Comparison of ENCODE assay signal across 9 mouse cellular contexts in the genomic region with DNA sequence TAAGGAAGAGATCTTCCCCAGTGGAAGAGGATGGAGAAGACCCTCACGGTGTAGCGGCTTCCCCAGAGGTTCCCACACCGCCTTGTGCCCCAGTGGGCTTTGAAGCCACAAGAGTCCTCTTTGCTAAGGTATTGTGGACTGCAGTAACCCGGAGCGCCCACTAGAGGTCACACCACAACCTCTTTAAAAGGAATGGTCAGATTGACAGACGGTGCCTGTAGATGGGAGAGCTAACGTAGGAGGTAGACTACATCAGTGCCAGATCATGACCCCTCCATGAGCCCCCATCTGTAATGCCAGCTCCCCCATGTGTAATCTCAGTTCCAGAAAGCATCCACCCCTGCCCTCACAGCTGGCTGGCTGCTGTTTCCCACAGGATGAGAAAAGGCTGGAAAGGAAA. TPM values are rescaled to one million over a fixed set of nuclear protein-coding genes. Genes with fewer than 3 reads are reported as not detected.
A peak's percentile ranks its signal among the peaks of the same experiment; 100 is the strongest.
DNase-seq lines count a peak whose midpoint lies in the region; ATAC-seq lines count a peak whose summit lies in the region.
"Had no signal": no experiment of that assay in that cellular context is flagged by ENCODE, and none has a peak within 500 bp of the region (broad histone marks: within the 10 kb centered on the region; RNA-seq: fewer than 3 reads in every experiment).

No protein-coding gene starts in this region.

- DNase-seq in kidney, adult 11 months = peak; percentile 59
- DNase-seq in cerebellum, adult 8-10 months = peak; percentile 74
- DNase-seq in gastrocnemius, adult 18-20 months (ENCODE audit: low spot score) = peak; percentile 75
- DNase-seq in left cerebral cortex, postnatal 14 days (ENCODE audit: low spot score in 2 of 2) = peak; percentile 75 to 86
- peak; percentile 91 for DNase-seq in midbrain, embryonic 14.5 days
- DNase-seq in spleen, postnatal 36 days (ENCODE audit: low spot score in 2 of 2) = peak; percentile 45 to 66

- no peak overlapping the region for H3K9ac ChIP-seq in kidney, embryonic 15.5 days
- H3K9ac ChIP-seq in intestine, embryonic 15.5 days = no peak overlapping the region
- no peak overlapping the region for H3K9ac ChIP-seq in midbrain, embryonic 14.5 days (replicated peaks; ENCODE audit: low read length)
- H3K9ac ChIP-seq: neural tube, embryonic 12.5 days had no signal

- ATAC-seq in kidney, embryonic 15.5 days (replicated peaks; ENCODE audit: low FRiP score) = no peak
- peak; percentile 47; the same call in 1 of the 2 replicates for ATAC-seq in intestine, embryonic 15.5 days
- ATAC-seq in midbrain, embryonic 14.5 days (ENCODE audit: low FRiP score, low TSS enrichment) = no peak; the same call in 1 of the 2 replicates

- H3K4me2 ChIP-seq in kidney, embryonic 15.5 days = no peak overlapping the region
- no peak overlapping the region for H3K4me2 ChIP-seq in intestine, embryonic 15.5 days (replicated peaks)
- no peak overlapping the region for H3K4me2 ChIP-seq in midbrain, embryonic 14.5 days (ENCODE audit: low read length)
- H3K4me2 ChIP-seq: neural tube, embryonic 12.5 days had no signal

- H3K4me1 ChIP-seq in kidney, embryonic 15.5 days = no peaks in the 10 kb centered on the region
- H3K4me1 ChIP-seq in intestine, embryonic 15.5 days (replicated peaks) = 0 out of 2 replicates have a peak, but pooled peaks cover 3% of the 10 kb centered on the region
- H3K4me1 ChIP-seq in midbrain, embryonic 14.5 days (ENCODE audit: control insufficient read depth, insufficient read depth, low read length) = no peaks in the 10 kb centered on the region
- H3K4me1 ChIP-seq: neural tube, embryonic 12.5 days had no signal

- 14% methylated on average over 7 of the region's 7 CpGs for WGBS in kidney, embryonic 15.5 days
- 9% methylated on average over 7 of the region's 7 CpGs for WGBS in intestine, embryonic 15.5 days
- 4% methylated on average over 7 of the region's 7 CpGs for WGBS in midbrain, embryonic 14.5 days

- intact Hi-C loops in left cerebral cortex, postnatal 14 days (cut with DNase I) = loop anchor here (1.0 kb wide), 1 partner anchor 53 kb away; no protein-coding TSS in a partner anchor

- H3K36me3 ChIP-seq in kidney, embryonic 15.5 days = peaks cover 20% of the 10 kb centered on the region
- H3K36me3 ChIP-seq in intestine, embryonic 15.5 days = peaks cover 9% of the 10 kb centered on the region; the same call in 1 of the 2 replicates
- peaks cover 27% of the 10 kb centered on the region for H3K36me3 ChIP-seq in midbrain, embryonic 14.5 days (ENCODE audit: control insufficient read depth, insufficient read depth, low read length)

- peaks cover 3% of the 10 kb centered on the region; the same call in 1 of the 2 replicates for H3K27me3 ChIP-seq in kidney, embryonic 15.5 days
- H3K27me3 ChIP-seq in intestine, embryonic 15.5 days (replicated peaks) = no peaks in the 10 kb centered on the region
- H3K27me3 ChIP-seq in midbrain, embryonic 14.5 days (ENCODE audit: control insufficient read depth, insufficient read depth, low read length) = no peaks in the 10 kb centered on the region
- H3K27me3 ChIP-seq: neural tube, embryonic 12.5 days had no signal

- no peak overlapping the region for H3K27ac ChIP-seq in kidney, embryonic 15.5 days
- no peak overlapping the region for H3K27ac ChIP-seq in intestine, embryonic 15.5 days
- no peak overlapping the region for H3K27ac ChIP-seq in midbrain, embryonic 14.5 days (replicated peaks; ENCODE audit: low read depth, low read length)
- H3K27ac ChIP-seq: neural tube, embryonic 12.5 days had no signal

- no peak overlapping the region for H3K4me3 ChIP-seq in kidney, embryonic 15.5 days (replicated peaks)
- H3K4me3 ChIP-seq in intestine, embryonic 15.5 days (replicated peaks) = no peak overlapping the region
- no peak overlapping the region for H3K4me3 ChIP-seq in midbrain, embryonic 14.5 days (replicated peaks; ENCODE audit: low read depth, low read length)
- H3K4me3 ChIP-seq: neural tube, embryonic 12.5 days had no signal

- no peaks in the 10 kb centered on the region for H3K9me3 ChIP-seq in kidney, embryonic 15.5 days (replicated peaks)
- H3K9me3 ChIP-seq in intestine, embryonic 15.5 days = no peaks in the 10 kb centered on the region
- H3K9me3 ChIP-seq in midbrain, embryonic 14.5 days (ENCODE audit: control insufficient read depth, low read length) = no peaks in the 10 kb centered on the region
- H3K9me3 ChIP-seq: neural tube, embryonic 12.5 days had no signal

RNA-seq across cellular contexts. Expression of a gene that starts 3.0 kb away (rescaled TPM):
- polyA plus RNA-seq in kidney, embryonic 15.5 days (2015; fragmentation: Nextera tagmentation; extraction: Ambion mirVana) = not detected in 2 replicates
- total RNA-seq in gastrocnemius, adult 18-20 months (2021) = not detected
- polyA plus RNA-seq in intestine, embryonic 15.5 days (2015; fragmentation: Nextera tagmentation; extraction: Ambion mirVana) = not detected in 2 replicates
- total RNA-seq in left cerebral cortex, postnatal 14 days (2021) = not detected
- 0.22 TPM in 1 of 2 replicates, not detected in the other for polyA plus RNA-seq in midbrain, embryonic 14.5 days (2014; fragmentation: Nextera tagmentation; extraction: Ambion mirVana)
- polyA plus RNA-seq: neural tube, embryonic 12.5 days had no signal

RNA-seq across cellular contexts. Expression of a gene that starts 31.5 kb away (rescaled TPM):
- 16.6 and 17.5 TPM in 2 replicates for polyA plus RNA-seq in kidney, embryonic 15.5 days (2015; fragmentation: Nextera tagmentation; extraction: Ambion mirVana)
- total RNA-seq in gastrocnemius, adult 18-20 months (2021) = 100 to 1,000 TPM; 130 to 173 TPM
- 13.2 and 14.0 TPM in 2 replicates for polyA plus RNA-seq in intestine, embryonic 15.5 days (2015; fragmentation: Nextera tagmentation; extraction: Ambion mirVana)
- total RNA-seq in left cerebral cortex, postnatal 14 days (2021) = 100 to 1,000 TPM; 101 to 104 TPM
- polyA plus RNA-seq in midbrain, embryonic 14.5 days (2014; fragmentation: Nextera tagmentation; extraction: Ambion mirVana) = 26.7 and 33.5 TPM in 2 replicates

RNA-seq across cellular contexts. Expression of a gene that starts 43.0 kb away (rescaled TPM):
- 183 and 189 TPM in 2 replicates for polyA plus RNA-seq in kidney, embryonic 15.5 days (2015; fragmentation: Nextera tagmentation; extraction: Ambion mirVana)
- total RNA-seq in gastrocnemius, adult 18-20 months (2021) = 100 to 1,000 TPM; 167 to 182 TPM
- polyA plus RNA-seq in intestine, embryonic 15.5 days (2015; fragmentation: Nextera tagmentation; extraction: Ambion mirVana) = 177 and 190 TPM in 2 replicates
- 100 to 1,000 TPM; 181 to 183 TPM for total RNA-seq in left cerebral cortex, postnatal 14 days (2021)
- 440 and 461 TPM in 2 replicates for polyA plus RNA-seq in midbrain, embryonic 14.5 days (2014; fragmentation: Nextera tagmentation; extraction: Ambion mirVana)
